Comparison of ENCODE assay signal across 8 mouse cellular contexts in the genomic region with DNA sequence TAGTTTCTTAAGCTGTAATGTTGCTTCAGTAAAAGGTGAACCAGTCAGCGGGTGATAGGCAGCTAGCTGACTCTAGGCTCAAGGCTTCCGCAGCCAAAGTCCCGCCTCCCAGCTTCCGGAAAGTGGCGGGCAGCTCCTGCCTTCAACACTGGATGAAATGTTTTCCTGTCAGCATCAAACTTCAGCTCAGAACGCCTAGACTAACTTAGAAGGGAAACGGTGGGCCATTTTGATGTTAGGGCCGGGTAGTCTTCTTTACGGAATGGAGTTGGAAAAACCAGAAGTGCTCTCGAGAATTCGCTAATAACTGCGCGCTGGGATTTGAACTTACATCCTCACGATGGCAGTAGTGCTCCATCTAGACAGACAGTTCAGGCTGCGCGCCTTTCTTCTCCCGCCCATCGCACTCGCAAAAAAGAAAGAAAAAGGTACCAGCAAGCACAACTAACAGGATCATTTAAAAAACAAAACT.
DNase-seq lines count a peak whose midpoint lies in the region; ATAC-seq and TF ChIP-seq lines count a peak whose summit lies in the region.

No protein-coding gene starts in this region.

- no peak for TF ChIP-seq CTCF in ES-Bruce4 (IDR thresholded peaks at IDR 0.05; ENCODE audit: low read depth, low read length)

- H3K9ac ChIP-seq in ES-Bruce4 (ENCODE audit: low read depth, poor library complexity, severe bottlenecking) = peak overlapping the region; percentile 58; the same call in 1 of the 2 replicates
- no peak overlapping the region for H3K9ac ChIP-seq in embryonic facial prominence, embryonic 11.5 days (replicated peaks; ENCODE audit: low read length)
- H3K9ac ChIP-seq in liver, embryonic 13.5 days = no peak overlapping the region
- H3K9ac ChIP-seq in neural tube, embryonic 14.5 days (replicated peaks; ENCODE audit: low read depth, low read length) = no peak overlapping the region

- no peak for ATAC-seq in embryonic facial prominence, embryonic 11.5 days (replicated peaks; ENCODE audit: insufficient number of reproducible peaks, low FRiP score, low TSS enrichment, low read depth)
- ATAC-seq in liver, embryonic 13.5 days (ENCODE audit: low read depth) = peak; percentile 57; the same call in 1 of the 2 replicates
- peak; percentile 65; the same call in 1 of the 2 replicates for ATAC-seq in neural tube, embryonic 14.5 days (ENCODE audit: low read depth)

- H3K4me3 ChIP-seq in heart, embryonic 10.5 days = peak overlapping the region; percentile 36; the same call in 1 of the 2 replicates
- H3K4me3 ChIP-seq in ES-Bruce4 (ENCODE audit: low read depth, low read length) = peak overlapping the region; percentile 37; the same call in 1 of the 2 replicates
- no peak overlapping the region for H3K4me3 ChIP-seq in embryonic facial prominence, embryonic 11.5 days (ENCODE audit: low read depth, low read length)
- 0 out of 2 replicates have a peak overlapping the region, but pooled peaks have one; percentile 18 for H3K4me3 ChIP-seq in liver, embryonic 13.5 days (replicated peaks)
- H3K4me3 ChIP-seq in neural tube, embryonic 14.5 days (ENCODE audit: low read depth, low read length) = 0 out of 2 replicates have a peak overlapping the region, but pooled peaks have one; percentile 9

- no peak for TF ChIP-seq EP300 in ES-Bruce4 (IDR thresholded peaks at IDR 0.05; ENCODE audit: insufficient read depth, low read depth, low read length)

- no peak for TF ChIP-seq POLR2A in ES-Bruce4 (IDR thresholded peaks at IDR 0.05; ENCODE audit: insufficient read depth, low read length)

- H3K9me3 ChIP-seq in heart, embryonic 10.5 days = no peaks in the 10 kb centered on the region
- no peaks in the 10 kb centered on the region for H3K9me3 ChIP-seq in ES-Bruce4 (replicated peaks; ENCODE audit: control insufficient read depth, insufficient read depth, low read length, poor library complexity, severe bottlenecking)
- no peaks in the 10 kb centered on the region for H3K9me3 ChIP-seq in embryonic facial prominence, embryonic 11.5 days (replicated peaks; ENCODE audit: control insufficient read depth, low read length)
- no peaks in the 10 kb centered on the region for H3K9me3 ChIP-seq in liver, embryonic 13.5 days (replicated peaks)
- no peaks in the 10 kb centered on the region for H3K9me3 ChIP-seq in neural tube, embryonic 14.5 days (ENCODE audit: control insufficient read depth, low read length)

- H3K27me3 ChIP-seq in heart, embryonic 10.5 days (ENCODE audit: insufficient read depth, poor library complexity, severe bottlenecking) = no peaks in the 10 kb centered on the region
- H3K27me3 ChIP-seq in ES-Bruce4 (ENCODE audit: control insufficient read depth, insufficient read depth, low read length, poor library complexity, severe bottlenecking) = no peaks in the 10 kb centered on the region
- no peaks in the 10 kb centered on the region for H3K27me3 ChIP-seq in embryonic facial prominence, embryonic 11.5 days (ENCODE audit: control insufficient read depth, insufficient read depth, low read length)
- no peaks in the 10 kb centered on the region for H3K27me3 ChIP-seq in liver, embryonic 13.5 days
- H3K27me3 ChIP-seq in neural tube, embryonic 14.5 days (ENCODE audit: control insufficient read depth, insufficient read depth, low read length) = no peaks in the 10 kb centered on the region

- no peak for DNase-seq in heart, embryonic 10.5 days (ENCODE audit: low spot score)
- DNase-seq in heart, adult 11 months = no peak
- peak; percentile 64 for DNase-seq in embryonic facial prominence, embryonic 11.5 days (ENCODE audit: low spot score)
- peak; percentile 64 for DNase-seq in heart, postnatal 25 days (ENCODE audit: low spot score)
- peak; percentile 26 for DNase-seq in liver, embryonic 13.5 days
- DNase-seq in right cerebral cortex, adult 18-20 months = no peak

- peaks cover 23% of the 10 kb centered on the region for H3K36me3 ChIP-seq in heart, embryonic 10.5 days
- peaks cover 28% of the 10 kb centered on the region for H3K36me3 ChIP-seq in ES-Bruce4 (ENCODE audit: control insufficient read depth, insufficient read depth, low read length, poor library complexity, severe bottlenecking)
- no peaks in the 10 kb centered on the region for H3K36me3 ChIP-seq in embryonic facial prominence, embryonic 11.5 days (replicated peaks; ENCODE audit: control insufficient read depth, insufficient read depth, low read depth, low read length)
- no peaks in the 10 kb centered on the region for H3K36me3 ChIP-seq in liver, embryonic 13.5 days
- no peaks in the 10 kb centered on the region for H3K36me3 ChIP-seq in neural tube, embryonic 14.5 days (ENCODE audit: control insufficient read depth, insufficient read depth, low read length)

- intact Hi-C loops in heart, postnatal 25 days (cut with DNase I) = no loop called here

- no peak overlapping the region for H3K27ac ChIP-seq in heart, embryonic 10.5 days
- H3K27ac ChIP-seq in ES-Bruce4 (ENCODE audit: insufficient read depth, low read length) = peak overlapping the region; percentile 65; the same call in 1 of the 2 replicates
- no peak overlapping the region for H3K27ac ChIP-seq in embryonic facial prominence, embryonic 11.5 days (replicated peaks; ENCODE audit: low read depth, low read length)
- no peak overlapping the region for H3K27ac ChIP-seq in liver, embryonic 13.5 days
- no peak overlapping the region for H3K27ac ChIP-seq in neural tube, embryonic 14.5 days (ENCODE audit: low read depth, low read length)

- no peak overlapping the region for H3K4me2 ChIP-seq in embryonic facial prominence, embryonic 11.5 days (ENCODE audit: low read depth, low read length)
- no peak overlapping the region for H3K4me2 ChIP-seq in liver, embryonic 13.5 days
- no peak overlapping the region for H3K4me2 ChIP-seq in neural tube, embryonic 14.5 days (ENCODE audit: low read depth, low read length)

- WGBS in heart, embryonic 10.5 days = 59% methylated on average over 19 of the region's 19 CpGs
- WGBS in embryonic facial prominence, embryonic 11.5 days = 56% methylated on average over 19 of the region's 19 CpGs
- WGBS in liver, embryonic 13.5 days (ENCODE audit: insufficient replicate concordance) = 56% methylated on average over 19 of the region's 19 CpGs
- WGBS in neural tube, embryonic 14.5 days = 75% methylated on average over 19 of the region's 19 CpGs

- no peaks in the 10 kb centered on the region for H3K4me1 ChIP-seq in heart, embryonic 10.5 days
- H3K4me1 ChIP-seq in ES-Bruce4 (ENCODE audit: control insufficient read depth, insufficient read depth, low read length) = no peaks in the 10 kb centered on the region
- no peaks in the 10 kb centered on the region for H3K4me1 ChIP-seq in embryonic facial prominence, embryonic 11.5 days (ENCODE audit: control insufficient read depth, insufficient read depth, low read length)
- 0 out of 2 replicates have a peak, but pooled peaks cover 4% of the 10 kb centered on the region for H3K4me1 ChIP-seq in liver, embryonic 13.5 days (replicated peaks)
- no peaks in the 10 kb centered on the region for H3K4me1 ChIP-seq in neural tube, embryonic 14.5 days (ENCODE audit: control insufficient read depth, insufficient read depth, low read length)

Comparison
In these comparisons a context has a peak if more than half of its experiments do, and no peak if none do; other contexts are left out.
1. DNase-seq: peak in embryonic facial prominence, embryonic 11.5 days (single experiment), heart, postnatal 25 days (single experiment) and liver, embryonic 13.5 days (single experiment); none in heart, embryonic 10.5 days (single experiment), heart, adult 11 months (single experiment) and right cerebral cortex, adult 18-20 months (single experiment).